Mouse (Mus musculus) midbrain, embryonic 11.5 days (tissue): ENCODE measurements around the gene Fmc1. TPM values are rescaled to one million over a fixed set of nuclear protein-coding genes. Genes with fewer than 3 reads are reported as not detected.
"Not testable (repeated sequence)": the region's sequence is repeated elsewhere in the genome, so short reads cannot be mapped to it uniquely, and the experiment has no call there.

Source experiments
- ATAC-seq: fragments of 200-750 bp; cut with Nextera tagmentation; 2 replicates; pipeline ENCODE4 v1.8.0; 2017; ENCODE audit warnings: moderate TSS enrichment, moderate library complexity; ENCODE audit not compliant: low FRiP score
- DNase-seq: peaks from one replicate; pipeline ENCODE4 v3.0.0; 2015; ENCODE audit warnings: low spot score; ENCODE audit errors: missing footprints
- H3K27ac ChIP-seq: fragments of 300-500 bp; sonication (generic); 2 replicates; pipeline ENCODE4 v1.5.1; 2014; ENCODE audit warnings: low read depth, low read length
- H3K27me3 ChIP-seq: fragments of 300-500 bp; sonication (generic); 2 replicates; pipeline ENCODE4 v1.6.1; 2014; ENCODE audit warnings: mild to moderate bottlenecking, low read length, moderate library complexity, mixed read lengths; ENCODE audit not compliant: control insufficient read depth, insufficient read depth
- H3K36me3 ChIP-seq: fragments of 300-500 bp; sonication (generic); 2 replicates; pipeline ENCODE4 v1.6.1; 2014; ENCODE audit warnings: mild to moderate bottlenecking, low read length, moderate library complexity, mixed read lengths; ENCODE audit not compliant: control insufficient read depth, insufficient read depth
- H3K4me1 ChIP-seq: fragments of 300-500 bp; sonication (generic); 2 replicates; pipeline ENCODE4 v1.6.1; 2014; ENCODE audit warnings: low read length; ENCODE audit not compliant: control insufficient read depth, insufficient read depth
- H3K4me2 ChIP-seq: fragments of 300-500 bp; sonication (generic); 2 replicates; pipeline ENCODE4 v1.6.1; 2014; ENCODE audit warnings: mild to moderate bottlenecking, moderate library complexity
- H3K4me3 ChIP-seq: fragments of 300-500 bp; sonication (generic); 2 replicates; pipeline ENCODE4 v1.5.1; 2014; ENCODE audit warnings: low read depth, low read length
- H3K9ac ChIP-seq: fragments of 300-500 bp; sonication (generic); 2 replicates; pipeline ENCODE4 v1.6.1; 2014; ENCODE audit warnings: low read length
- H3K9me3 ChIP-seq: fragments of 300-500 bp; sonication (generic); 2 replicates; pipeline ENCODE4 v1.6.1; 2016; ENCODE audit warnings: low read length; ENCODE audit not compliant: control insufficient read depth
- WGBS: fragments of 180-500 bp; shearing (Covaris S2); extraction: QIAGEN DNeasy Blood & Tissue Kit; methylation state at CpG from one replicate; pipeline ENCODE4 v1.1.7; 2014; 5-methylcytosine and 5-hydroxymethylcytosine counted together
- polyA plus RNA-seq: library from polyadenylated mRNA; unstranded; fragments of >200 nt; fragmentation: Nextera tagmentation; extraction: Ambion mirVana; gene quantifications from 2 replicates; pipeline ENCODE4 v1.2.1, GENCODE M21; 2014

The Fmc1 gene
- polyA plus RNA-seq, 1 experiment from 2014 or later: 128 TPM

GRCm38 (mm10) chr6:38532500-38533420 is 542 bp upstream of the Fmc1 start:
- ATAC-seq: peak; percentile 61
- no peaks in the 10 kb centered on the region for H3K9me3 ChIP-seq
- no peaks in the 10 kb centered on the region for H3K27me3 ChIP-seq
- H3K9ac ChIP-seq: peak overlapping the region; percentile 82
- peak overlapping the region; percentile 87 for H3K4me2 ChIP-seq
- H3K27ac ChIP-seq: peak overlapping the region; percentile 93
- DNase-seq: peak; percentile 95
- H3K4me1 ChIP-seq: peaks cover 5% of the 10 kb centered on the region; the same call in 1 of the 2 replicates
- H3K4me3 ChIP-seq: peak overlapping the region; percentile 76
- 8% methylated on average over 25 of the region's 25 CpGs for WGBS
- no peaks in the 10 kb centered on the region for H3K36me3 ChIP-seq

- no peaks in the 10 kb centered on the region for H3K36me3 ChIP-seq
- ATAC-seq (peak; percentile 75), DNase-seq (peak; percentile 100)
- H3K4me3 ChIP-seq: peak overlapping the region; percentile 76
- peaks cover 5% of the 10 kb centered on the region; the same call in 1 of the 2 replicates for H3K4me1 ChIP-seq
- peak overlapping the region; percentile 88 for H3K9ac ChIP-seq
- peak overlapping the region; percentile 71 for H3K27ac ChIP-seq
- under 1% methylated on average over 52 of the region's 53 CpGs for WGBS
- no peaks in the 10 kb centered on the region for H3K27me3 ChIP-seq
- H3K4me2 ChIP-seq: peak overlapping the region; percentile 56
- no peaks in the 10 kb centered on the region for H3K9me3 ChIP-seq
These were observed 1.5 kb downstream of the Fmc1 start for GRCm38 (mm10) chr6:38534640-38535365.

DNA sequence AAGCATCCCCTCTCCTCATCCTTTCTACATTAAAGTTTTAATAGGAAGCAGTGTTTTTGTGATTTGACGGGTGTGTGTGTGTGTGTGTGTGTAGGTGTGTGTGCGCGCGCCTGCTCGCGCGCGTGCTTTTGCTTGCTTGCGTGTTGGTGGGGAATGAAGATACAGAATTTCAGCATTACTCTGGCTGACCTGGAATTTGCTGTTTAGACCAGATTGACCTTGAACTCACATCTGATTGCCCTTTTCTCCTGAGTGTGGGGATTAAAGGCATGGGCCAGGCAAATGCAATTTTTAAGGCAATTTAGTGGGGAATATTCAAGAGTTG is 2.0 kb downstream of the Fmc1 start:
- no peaks in the 10 kb centered on the region for H3K36me3 ChIP-seq
- H3K27ac ChIP-seq: peak overlapping the region; percentile 71
- H3K4me2 ChIP-seq: peak overlapping the region; percentile 56
- no peak for ATAC-seq
- 4% methylated on average over 9 of the region's 9 CpGs for WGBS
- H3K4me1 ChIP-seq: peaks cover 5% of the 10 kb centered on the region; the same call in 1 of the 2 replicates
- DNase-seq: no peak
- peak overlapping the region; percentile 76 for H3K4me3 ChIP-seq
- no peaks in the 10 kb centered on the region for H3K27me3 ChIP-seq
- H3K9me3 ChIP-seq: no peaks in the 10 kb centered on the region
- H3K9ac ChIP-seq: peak overlapping the region; percentile 88

- no peak overlapping the region for H3K9ac ChIP-seq
These were observed 2.5 kb downstream of the Fmc1 start for GRCm38 (mm10) chr6:38535788-38536187.

DNA sequence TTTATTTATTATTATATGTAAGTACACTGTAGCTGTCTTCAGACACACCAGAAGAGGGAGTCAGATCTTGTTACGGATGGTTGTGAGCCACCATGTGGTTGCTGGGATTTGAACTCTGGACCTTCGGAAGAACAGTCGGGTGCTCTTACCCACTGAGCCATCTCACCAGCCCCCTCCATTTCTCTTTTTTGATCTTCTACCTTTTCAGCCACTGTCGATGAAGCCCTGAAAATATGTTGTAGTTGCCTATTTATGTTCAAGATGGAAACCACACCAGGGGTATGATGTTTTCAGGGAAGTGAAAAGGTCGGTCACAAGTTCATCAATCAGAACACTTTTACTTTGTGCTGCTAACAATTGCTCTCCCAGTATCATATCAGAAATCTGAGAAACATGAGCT is 10.8 kb downstream of the Fmc1 start:
- DNase-seq, ATAC-seq, H3K36me3 ChIP-seq, H3K4me2 ChIP-seq, H3K4me1 ChIP-seq, H3K4me3 ChIP-seq, H3K9me3 ChIP-seq, H3K27me3 ChIP-seq, H3K9ac ChIP-seq, H3K27ac ChIP-seq: not testable (repeated sequence)
- WGBS: 89% methylated on average over 4 of the region's 5 CpGs

More at GRCm38 (mm10) chr6:38535788-38536187, 2.5 kb downstream of the Fmc1 start:
- ATAC-seq (no peak), DNase-seq (no peak)
- Histone ChIP-seq H3K36me3 (no peaks in the 10 kb centered on the region), H3K4me1 (peaks cover 5% of the 10 kb centered on the region; the same call in 1 of the 2 replicates), H3K27ac (no peak overlapping the region), H3K4me2 (peak overlapping the region; percentile 56), H3K27me3 (no peaks in the 10 kb centered on the region), H3K4me3 (0 out of 2 replicates have a peak overlapping the region, but pooled peaks have one; percentile 76), H3K9me3 (no peaks in the 10 kb centered on the region)
- 79% methylated on average over 1 of the region's 1 CpGs for WGBS

- not testable (repeated sequence) for H3K27me3 ChIP-seq, DNase-seq, H3K4me2 ChIP-seq, ATAC-seq, H3K4me1 ChIP-seq, H3K9me3 ChIP-seq, H3K4me3 ChIP-seq, H3K9ac ChIP-seq, H3K27ac ChIP-seq, H3K36me3 ChIP-seq
- 92% methylated on average over 2 of the region's 2 CpGs for WGBS
These were observed 13.7 kb downstream of the Fmc1 start for GRCm38 (mm10) chr6:38547005-38547404.

DNA sequence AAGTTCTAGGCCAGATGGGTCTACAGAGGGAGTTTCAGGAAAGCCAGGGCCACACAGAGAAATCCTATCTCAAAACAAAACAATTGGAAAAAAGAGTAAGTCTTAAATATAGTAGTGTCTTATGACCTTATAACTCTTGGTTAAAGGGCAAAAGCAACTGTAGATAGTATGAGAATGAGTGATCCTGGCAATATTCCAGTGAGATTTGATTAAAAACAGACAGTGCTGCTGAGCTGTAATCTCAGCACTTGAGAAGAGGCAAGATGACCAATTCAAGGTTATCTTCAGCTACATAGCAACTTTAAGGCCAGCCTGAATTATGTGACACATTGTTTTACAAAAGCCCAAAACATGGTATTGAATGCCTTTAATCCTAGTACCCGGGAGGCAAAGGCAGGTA is 14.4 kb downstream of the Fmc1 start:
- no peaks in the 10 kb centered on the region for H3K27me3 ChIP-seq
- no peak overlapping the region for H3K27ac ChIP-seq
- no peak overlapping the region for H3K9ac ChIP-seq
- H3K36me3 ChIP-seq: no peaks in the 10 kb centered on the region
- ATAC-seq (no peak), DNase-seq (no peak)
- H3K4me1 ChIP-seq: peaks cover 2% of the 10 kb centered on the region; the same call in 1 of the 2 replicates
- 73% methylated on average over 1 of the region's 1 CpGs for WGBS
- no peaks in the 10 kb centered on the region for H3K9me3 ChIP-seq
- no peak overlapping the region for H3K4me2 ChIP-seq
- H3K4me3 ChIP-seq: no peak overlapping the region

GRCm38 (mm10) chr6:38548595-38548994 is 15.3 kb downstream of the Fmc1 start:
- 93% methylated on average over 7 of the region's 7 CpGs for WGBS

DNA sequence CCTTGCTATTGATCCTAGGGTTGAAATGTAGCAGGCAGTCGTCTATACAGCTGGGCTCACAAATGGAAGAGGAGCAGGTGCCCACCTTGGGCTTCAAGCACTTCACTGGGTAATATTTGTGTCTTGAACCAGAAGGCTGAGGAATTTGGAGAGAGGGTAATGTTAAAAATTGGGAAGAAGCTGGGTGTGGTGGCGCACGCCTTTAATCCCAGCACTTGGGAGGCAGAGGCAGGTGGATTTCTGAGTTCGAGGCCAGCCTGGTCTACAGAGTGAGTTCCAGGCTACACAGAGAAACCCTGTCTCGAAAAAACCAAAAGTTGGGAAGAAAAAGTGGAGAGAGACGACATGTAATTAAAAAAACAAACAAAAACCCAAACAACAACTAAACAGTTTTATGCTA is 16.5 kb downstream of the Fmc1 start:
- not testable (repeated sequence) for H3K27ac ChIP-seq, H3K9ac ChIP-seq, H3K36me3 ChIP-seq, H3K9me3 ChIP-seq, DNase-seq, ATAC-seq, H3K4me1 ChIP-seq, H3K27me3 ChIP-seq, H3K4me3 ChIP-seq
- 83% methylated on average over 6 of the region's 6 CpGs for WGBS
- H3K4me2 ChIP-seq: peak overlapping the region; percentile 77

More at GRCm38 (mm10) chr6:38548595-38548994, 15.3 kb downstream of the Fmc1 start:
- H3K36me3 ChIP-seq, H3K27ac ChIP-seq, H3K4me1 ChIP-seq, H3K27me3 ChIP-seq, H3K4me2 ChIP-seq, ATAC-seq, DNase-seq, H3K9ac ChIP-seq, H3K4me3 ChIP-seq, H3K9me3 ChIP-seq: not testable (repeated sequence)
